Mouse (Mus musculus) layer of hippocampus, adult 9-11 months (tissue): ENCODE measurements around the gene Prkcg.
A peak's percentile ranks its signal among the peaks of the same experiment; 100 is the strongest.
"Not testable (repeated sequence)": the region's sequence is repeated elsewhere in the genome, so short reads cannot be mapped to it uniquely, and the experiment has no call there.

ENCODE experiments used
- DNase-seq: peaks from one replicate; pipeline ENCODE4 v3.0.0; 2022

Prkcg gene

DNA sequence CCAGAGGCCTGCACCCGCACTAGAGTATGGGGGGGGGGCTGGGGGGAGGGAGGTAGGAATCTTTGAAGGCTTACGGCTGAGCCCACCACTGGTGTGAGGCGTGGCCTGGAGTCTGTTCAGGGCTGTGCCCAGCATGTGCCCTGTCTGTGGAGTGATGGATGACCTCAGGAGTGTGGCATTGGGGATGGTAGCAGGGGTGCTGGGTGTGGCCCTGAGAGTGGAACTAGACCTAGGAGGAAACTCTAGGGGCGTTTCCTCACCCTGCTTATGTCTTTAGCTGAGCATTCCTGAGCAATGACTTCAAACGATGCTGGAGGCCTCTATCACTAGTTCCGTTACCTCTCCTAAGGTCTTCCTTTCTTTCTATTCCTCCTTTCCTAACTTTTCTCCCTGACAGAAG is 2.2 kb downstream of the Prkcg start:
- no peak for DNase-seq

DNA sequence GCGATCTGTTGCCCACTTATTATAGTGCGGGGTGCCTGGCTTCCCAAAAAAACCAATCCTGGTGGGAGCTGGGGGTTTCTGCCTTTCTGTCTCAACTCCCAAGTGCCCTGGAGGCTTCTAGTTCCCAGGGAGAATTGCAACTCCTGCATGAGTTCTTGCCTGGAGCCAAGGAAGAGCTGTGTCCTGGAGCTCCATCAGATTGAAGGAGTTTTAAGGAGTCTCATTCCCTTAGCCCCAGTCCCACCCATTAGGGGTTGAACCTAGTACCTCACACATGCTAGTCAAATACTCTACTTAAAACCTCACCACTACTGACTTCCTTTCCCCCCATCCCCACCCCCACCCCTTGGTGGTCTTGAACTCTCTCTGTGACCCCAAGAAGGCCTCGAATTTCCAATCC is 2.8 kb downstream of the Prkcg start:
- DNase-seq, result no peak

DNA sequence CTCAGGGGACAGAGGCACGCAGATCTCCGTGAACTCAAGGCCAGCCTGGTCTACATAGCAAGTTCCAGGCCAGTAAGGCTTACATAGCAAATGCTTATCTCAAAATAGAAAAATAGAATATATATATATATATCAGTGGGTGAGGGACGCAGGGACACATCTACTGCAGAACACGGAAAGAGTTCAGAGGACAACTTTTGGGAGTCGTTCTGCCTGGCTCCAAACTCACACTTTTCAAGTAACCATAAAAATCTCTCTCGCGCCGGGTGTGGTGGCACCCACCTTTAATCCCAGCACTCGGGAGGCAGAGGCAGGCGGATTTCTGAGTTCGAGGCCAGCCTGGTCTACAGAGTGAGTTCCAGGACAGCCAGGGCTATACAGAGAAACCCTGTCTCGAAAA is 3.3 kb downstream of the Prkcg start:
- DNase-seq, result not testable (repeated sequence)

DNA sequence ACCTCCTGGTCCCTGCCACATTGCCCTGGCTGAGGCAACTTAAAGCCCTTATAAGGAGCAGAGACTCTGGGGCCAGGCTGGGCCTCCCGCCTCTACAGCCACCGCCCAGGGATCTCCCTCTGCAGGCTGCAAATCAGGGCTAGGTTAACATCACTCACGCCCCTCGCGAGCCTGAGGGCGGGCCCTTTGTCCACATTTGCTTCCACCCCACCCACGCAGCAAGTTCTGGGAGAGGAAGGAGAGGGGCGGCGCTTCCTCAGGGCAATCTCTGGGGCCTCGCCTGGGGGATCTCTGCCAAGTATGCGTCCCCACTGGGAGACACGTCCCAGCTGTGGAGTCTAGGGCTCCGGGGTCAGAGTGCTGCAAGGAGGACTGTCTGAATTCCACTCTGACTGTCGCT is 3.8 kb downstream of the Prkcg start:
- peak; percentile 77 for DNase-seq

DNA sequence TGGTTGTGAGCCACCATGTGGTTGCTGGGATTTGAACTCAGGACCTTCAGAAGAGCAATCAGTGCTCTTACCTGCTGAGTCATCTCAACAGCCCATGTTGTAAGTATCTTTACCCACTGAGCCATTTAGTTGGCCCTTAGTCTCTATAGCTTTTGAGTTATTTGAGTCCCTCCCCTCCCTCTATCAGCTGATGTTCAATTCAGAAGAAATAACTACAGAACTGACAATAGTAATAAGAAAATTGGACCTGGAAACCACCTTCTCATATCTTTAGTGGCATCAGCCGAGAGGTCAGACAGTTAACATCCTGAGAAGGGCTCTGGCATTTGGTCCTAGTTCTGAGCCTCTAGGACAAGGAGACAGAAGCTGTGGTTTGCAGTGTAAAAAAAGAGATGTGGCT is 5.8 kb downstream of the Prkcg start:
- no peak for DNase-seq

DNA sequence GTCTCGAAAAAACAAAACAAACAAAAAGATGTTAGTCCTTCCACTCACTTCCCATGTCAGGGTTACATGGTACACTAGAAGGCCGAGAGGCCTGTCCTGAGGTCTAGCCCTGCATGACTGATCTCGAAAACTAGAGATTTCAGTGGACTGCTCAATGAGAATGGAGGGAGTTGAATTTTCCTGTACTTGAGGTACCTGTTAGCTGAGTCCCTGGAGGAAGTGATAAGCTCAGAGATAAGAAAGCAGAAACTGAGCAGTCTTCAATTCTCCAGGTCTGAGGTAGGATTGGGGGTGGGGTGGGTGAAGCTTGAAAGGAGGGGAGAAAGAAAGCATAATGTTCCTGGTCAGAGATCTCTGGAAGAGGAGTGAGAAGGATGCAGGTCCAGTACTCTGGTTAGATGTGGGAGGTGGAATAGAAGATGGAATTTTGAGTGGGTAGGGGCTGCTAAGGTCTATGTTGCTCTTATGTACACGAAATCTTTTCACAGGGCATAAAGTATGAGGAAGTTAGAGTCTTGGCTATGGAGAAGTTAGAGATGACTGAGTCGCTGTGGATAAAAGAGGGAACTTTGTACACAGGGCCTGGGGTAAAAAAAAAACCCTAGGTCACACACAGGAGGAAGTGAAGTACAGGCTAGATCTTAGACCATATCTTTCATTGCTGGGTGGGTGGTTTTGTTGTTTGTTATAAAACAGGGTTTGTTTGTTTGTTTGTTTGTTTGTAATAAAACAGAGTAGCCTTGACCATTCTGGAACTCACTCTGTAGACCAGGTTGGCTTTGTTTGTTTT is 6.5 kb downstream of the Prkcg start:
- DNase-seq, result no peak

DNA sequence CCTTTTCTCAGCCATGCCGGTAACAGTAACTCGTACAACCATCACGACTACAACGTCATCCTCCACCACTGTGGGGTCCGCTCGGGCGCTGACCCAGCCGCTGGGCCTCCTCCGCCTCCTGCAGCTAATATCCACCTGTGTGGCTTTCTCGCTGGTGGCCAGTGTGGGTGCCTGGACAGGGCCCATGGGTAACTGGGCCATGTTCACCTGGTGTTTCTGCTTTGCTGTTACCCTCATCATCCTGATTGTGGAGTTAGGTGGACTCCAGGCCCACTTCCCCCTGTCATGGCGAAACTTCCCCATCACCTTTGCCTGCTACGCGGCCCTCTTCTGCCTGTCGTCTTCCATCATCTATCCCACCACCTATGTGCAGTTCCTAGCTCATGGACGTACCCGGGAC is 7.7 kb downstream of the Prkcg start:
- DNase-seq, result no peak

DNA sequence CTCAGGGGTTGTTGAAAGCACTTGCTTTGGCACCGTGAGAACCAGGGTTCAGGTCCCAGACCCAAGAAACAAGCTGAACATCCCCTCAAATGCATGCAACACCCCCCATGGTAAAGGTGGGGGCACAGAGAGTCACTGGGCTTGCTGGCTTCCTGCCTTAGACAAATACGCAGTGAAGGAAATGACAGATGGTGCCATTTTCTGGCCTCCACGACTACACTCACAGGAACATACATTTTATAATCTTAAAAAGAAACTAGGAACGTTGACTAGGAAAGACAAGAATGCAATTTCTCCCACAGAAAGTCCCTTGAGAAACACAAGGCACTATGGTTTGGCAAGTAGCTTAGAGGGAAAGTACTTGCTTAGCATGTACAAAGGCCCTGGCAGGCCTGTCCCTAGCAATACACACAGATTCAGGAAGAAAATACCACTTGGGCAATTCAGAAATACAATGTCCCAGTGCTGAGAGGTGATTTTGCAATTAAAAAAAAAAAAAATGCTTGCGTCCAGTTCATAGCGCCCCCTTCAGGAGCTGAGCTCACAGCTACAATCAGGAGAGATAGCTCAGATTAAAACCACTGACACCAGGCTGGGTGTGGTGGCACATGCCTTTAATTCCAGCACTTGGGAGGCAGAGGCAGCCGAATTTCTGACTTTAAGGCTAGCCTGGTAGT is 11.1 kb downstream of the Prkcg start:
- DNase-seq, result no peak

DNA sequence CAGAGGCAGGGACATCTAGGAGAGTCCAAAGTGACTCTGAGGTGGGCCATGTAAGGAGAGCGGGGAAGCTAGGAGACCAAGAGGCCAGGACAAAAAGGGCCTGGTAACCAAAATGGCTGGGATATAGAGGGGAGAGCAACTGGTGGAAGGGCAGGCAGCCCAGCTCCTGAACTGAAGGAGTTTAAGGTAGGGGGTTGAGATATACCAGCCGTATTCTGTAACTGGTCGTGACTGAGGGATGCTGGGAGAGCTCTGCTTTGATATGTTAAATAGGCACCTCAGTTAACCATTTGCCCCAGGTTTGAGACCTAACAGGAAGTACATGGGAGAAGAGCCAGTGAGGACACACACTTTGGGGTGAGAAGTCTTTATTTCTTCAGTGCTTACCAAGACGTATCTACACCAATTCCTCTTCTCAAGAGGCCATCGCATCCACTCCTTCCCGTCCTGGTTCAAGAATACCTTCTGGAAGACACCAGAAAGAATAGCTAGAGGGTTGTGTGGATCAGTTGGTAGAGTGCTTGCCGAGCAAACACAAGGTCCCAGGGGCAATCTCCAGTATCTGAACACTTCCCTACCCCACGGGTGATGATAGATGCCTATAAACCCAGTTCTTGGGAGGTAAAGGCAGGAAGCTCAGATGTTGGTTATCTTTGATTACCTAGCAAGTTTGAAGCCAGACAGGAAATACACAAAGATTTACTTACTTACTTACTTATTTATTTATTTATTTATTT is 12.1 kb downstream of the Prkcg start:
- no peak for DNase-seq

DNA sequence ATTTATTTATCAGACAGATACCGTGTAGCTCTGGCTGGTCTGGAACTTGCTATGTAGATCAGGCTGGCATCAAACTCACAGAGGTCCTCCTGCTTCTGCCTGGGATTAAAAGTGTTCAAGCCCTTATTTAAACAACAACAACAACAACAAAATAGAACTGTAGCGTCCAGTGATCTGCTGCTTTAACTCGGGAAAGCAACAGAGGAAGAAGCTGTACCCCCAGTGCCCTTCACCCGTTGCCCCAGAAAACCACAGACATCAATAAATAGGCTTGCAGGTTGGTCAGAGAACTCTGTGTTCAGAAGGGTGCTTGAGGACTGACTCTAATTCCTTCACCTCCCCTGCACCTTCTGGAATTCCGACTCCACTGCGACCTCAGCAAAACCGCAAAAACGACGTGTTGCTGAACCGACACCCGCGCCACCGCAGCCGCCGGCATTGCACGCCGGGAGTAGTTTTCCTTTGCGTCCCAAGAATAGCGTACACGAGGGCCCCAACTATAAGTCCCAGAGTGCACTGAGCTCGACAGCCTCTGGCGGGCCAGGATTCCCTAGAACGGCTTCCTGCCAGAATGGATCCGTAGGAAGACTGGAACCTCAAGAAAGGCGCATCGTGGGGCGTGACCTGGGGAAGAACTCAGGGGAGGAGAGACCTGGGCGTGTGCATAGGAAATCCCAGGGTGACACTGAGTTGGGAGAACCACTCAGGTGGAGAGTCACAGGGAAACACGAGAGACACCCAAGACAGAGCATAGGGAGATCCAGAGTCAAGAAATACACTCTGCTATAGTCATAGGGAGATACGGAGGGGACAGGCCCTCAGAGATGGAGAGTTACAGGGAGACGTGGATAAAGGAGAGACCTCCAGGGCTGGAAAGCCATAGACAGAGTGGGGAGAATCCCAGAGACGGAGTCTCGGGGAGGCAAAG is 12.9 kb downstream of the Prkcg start:
- no peak for DNase-seq

DNA sequence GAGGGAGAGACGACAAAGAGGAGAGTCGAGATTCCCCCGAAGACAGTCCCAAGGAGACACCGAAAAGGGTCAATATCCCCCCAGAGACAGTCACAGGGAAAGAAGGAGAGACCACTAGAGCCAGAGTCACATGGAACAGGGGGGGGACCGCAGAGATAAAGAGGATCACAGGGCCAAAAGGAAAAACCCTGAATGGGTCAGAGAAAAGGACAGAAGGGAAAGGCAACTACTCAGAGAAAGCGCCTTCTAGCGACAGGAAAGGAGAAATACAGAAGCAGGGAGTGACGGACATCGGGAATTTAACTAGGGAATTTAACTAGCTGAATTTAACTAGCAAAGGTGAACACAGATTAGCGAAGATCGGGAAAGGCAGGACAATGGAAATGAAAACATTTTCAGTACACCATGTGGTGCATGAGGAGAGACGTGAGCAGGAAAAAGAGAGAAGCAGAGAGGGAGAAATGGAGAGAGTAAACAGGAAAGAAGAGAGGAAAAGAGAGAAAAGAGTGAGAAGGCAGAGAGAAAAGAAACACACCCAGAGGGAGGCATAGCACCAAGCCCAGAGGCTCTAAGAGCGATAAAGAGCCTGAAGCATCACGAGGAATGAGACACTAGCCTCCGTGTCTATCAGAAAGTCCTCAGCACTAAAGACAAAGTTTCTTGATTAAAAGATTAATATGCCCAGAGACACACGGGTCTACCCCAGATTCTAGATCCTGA is 13.7 kb downstream of the Prkcg start:
- no peak for DNase-seq

DNA sequence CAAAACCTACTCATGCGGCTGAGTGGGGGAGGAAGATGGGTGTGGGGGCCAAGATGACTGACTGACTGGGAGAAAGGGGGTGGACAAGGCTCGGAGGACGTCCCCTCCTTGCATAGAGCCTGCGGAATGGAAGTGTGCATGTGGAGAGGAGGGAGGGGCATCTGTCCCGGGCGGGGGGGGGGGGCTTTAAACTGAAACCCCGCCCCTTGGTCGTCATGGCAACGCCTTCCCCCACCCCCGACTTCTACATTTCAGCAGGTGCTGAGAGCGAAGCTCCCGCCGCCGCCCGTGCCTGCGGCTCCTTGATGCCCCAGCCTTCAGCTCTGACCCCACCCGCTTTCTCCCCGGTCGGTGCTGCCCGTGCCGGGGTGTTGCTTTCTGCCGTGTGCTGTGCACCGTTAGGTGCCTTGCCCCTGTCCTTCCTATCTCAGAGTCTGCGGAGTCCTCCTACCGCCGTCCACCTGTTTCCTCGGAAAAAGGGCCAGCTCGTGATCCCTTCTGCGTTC is 14.3 kb downstream of the Prkcg start:
- peak; percentile 64 for DNase-seq

DNA sequence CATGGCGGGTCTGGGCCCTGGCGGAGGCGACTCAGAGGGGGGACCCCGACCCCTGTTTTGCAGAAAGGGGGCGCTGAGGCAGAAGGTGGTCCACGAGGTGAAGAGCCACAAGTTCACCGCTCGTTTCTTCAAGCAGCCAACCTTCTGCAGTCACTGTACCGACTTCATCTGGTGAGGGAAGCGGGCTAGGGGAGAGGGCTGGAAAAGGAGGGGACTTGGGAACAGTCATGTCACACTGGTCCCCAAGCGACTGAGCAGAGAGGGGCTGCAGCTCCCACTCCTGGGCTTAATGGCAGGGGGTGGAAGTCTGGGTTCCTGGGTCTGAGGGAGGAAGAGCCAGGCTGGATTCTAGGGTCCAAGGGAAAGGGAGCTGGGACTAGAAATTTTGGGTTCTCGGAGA is 14.8 kb downstream of the Prkcg start:
- no peak for DNase-seq

DNA sequence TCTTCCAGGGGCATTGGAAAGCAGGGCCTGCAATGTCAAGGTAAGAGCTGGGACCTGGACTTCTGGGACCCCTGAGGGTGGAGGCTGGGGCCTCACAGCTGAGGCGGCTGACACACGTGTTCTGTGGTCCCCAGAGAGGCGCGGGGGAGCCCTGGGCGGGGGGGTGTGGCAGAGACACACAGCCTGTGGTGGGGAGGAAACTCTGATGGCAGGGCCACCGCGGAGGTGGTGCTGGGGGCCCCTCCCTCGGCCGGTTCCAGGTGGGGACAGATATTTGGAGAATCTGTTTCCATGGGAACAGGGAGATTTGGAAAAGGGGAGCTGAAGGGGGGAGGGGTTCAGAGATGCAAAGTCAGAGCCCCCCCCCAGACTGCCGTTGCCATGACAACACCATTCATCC is 15.3 kb downstream of the Prkcg start:
- peak; percentile 68 for DNase-seq

DNA sequence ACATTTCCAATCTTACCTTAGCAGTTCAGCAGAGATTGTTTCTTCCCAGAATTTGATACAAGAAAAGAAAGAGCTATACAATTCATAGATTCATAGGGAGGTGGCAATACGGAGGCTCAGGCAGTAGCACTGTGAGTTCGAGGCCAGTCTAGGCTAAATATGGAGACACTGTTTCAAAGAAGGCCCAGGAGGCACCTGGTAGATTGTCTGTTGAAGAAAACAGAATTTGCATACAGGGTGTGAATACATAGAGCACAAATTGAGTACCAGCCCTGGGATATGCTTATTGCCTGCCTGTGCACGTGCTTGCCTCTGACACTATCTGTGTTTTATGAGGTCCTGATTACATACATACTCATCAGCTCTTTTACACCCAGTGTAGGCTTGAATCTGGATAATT is 17.4 kb downstream of the Prkcg start:
- no peak for DNase-seq

DNA sequence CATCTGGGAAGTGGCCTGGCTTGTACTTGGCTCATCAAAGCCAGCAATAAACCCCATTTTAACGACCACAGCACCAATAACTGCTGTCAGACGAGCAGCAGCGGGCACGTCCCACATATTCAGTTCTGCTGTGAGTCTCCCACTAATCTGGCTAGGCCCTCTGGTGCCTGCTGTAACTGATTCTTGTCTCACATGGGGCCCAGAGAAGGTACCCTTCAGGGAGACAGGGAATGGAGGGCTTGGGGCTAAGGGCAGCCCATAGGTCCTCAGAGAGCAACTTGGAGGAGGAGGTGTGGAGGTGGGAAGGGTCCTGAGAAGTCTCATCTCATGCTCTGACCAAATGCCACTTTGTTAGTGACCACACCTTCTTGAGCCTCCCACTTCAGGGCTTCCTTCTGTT is 19.7 kb downstream of the Prkcg start:
- DNase-seq, result no peak

DNA sequence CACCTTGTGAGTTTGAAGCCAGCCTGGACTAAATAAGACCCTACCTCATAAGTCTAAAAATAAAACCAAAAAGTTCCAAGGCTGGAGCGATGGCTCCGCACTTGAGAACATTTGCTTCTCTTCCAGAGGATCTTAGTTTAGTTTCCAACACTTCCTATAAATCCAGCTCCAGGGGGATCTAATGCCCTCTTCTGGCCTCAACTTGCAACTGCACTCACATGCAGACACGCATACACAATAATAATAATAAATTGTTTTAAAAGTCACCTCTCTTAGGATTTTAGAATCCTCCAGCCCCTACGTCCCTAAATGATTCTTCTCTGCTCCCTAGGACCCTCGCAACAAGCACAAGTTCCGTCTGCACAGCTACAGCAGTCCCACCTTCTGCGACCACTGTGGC is 21.3 kb downstream of the Prkcg start:
- no peak for DNase-seq

DNA sequence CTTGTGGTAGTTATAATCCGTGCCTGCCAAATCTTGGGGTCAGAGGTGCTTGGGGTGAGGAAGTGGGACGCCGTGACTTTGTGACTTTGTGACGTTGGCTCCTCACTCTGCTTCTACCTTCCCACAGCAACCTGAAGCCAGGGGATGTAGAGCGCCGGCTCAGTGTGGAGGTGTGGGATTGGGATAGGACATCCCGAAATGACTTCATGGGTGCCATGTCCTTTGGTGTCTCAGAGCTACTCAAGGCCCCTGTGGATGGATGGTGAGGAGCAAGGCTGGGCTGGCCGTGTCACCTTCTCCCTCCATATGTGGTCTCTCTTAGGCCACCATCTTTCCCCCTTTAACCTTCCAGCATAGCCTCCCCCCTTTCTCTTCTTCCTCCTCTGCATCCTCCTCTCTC is 24.6 kb downstream of the Prkcg start:
- DNase-seq, result no peak

DNA sequence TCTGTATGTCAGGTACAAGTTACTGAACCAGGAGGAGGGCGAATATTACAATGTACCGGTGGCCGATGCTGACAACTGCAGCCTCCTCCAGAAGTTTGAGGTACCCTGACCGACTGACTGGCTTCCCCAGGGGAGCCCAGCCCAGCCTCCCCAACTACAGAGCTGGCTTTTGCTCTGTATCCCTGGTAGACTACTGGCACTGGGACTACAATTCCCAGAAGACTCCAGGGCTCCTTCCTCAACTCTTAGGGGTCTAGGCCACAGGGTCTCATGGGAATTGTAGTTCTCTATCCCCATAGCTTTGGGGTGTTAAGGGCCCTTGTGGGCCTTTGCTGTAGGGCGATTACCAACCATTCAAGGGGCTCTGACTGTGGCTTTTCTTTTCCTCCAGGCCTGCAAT is 25.1 kb downstream of the Prkcg start:
- no peak for DNase-seq

DNA sequence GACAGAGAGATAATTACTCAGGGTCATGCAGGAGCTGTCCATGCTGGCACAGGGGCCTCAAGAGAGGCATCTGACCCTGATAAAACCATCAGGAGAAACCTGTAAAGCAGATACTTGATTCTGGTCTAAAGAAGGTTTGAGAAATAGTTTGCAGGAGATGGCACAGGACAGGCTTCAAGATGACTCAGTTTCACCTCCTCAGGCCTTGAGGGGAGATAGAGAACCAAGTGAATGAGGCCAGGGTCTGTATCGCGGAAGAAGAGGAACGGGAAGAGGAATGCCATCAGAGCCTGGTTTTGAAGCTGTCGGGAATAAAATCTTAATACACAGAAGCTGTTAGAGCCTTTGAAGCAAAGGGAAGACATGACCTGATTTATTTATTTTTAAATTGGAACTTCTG is 28.7 kb downstream of the Prkcg start:
- DNase-seq, result no peak

DNA sequence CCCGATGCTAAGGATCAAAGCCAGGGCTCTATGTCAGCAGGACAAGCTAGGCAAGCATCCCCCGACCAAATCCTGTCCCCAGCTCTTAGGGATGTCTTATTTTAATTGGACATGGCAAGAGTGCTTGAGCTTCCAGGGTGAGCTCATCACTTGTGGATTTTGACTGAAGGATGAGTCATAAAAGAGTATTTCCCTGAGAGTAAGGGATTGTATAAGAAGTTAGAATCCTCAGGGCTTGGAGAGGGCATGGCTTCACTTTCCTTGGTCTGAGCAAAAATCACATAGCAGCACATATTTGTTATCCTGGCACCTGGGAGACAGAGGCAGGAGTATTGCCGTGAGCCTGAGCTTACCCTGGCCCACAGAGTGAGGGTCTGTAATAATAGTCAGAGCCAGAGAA is 31.9 kb downstream of the Prkcg start:
- no peak for DNase-seq

DNA sequence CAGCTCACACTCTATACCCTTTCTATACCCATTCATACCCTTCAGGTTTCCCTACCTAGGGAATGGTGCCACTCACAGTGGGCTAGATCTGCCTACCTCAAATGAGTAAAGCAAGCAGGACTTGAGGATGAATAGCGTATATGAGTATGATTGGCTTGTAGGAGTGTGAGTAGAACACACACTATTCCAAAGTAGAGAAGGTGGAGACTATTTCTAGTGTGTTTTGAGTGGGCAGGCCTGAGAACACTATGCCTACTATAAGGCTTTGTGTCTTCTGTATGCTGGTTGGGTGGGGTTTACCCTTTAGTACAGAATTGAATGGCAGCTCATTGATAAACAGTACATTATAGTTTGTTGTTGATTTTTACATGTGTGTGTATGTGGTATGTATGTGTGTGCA is 34.8 kb downstream of the Prkcg start:
- DNase-seq, result no peak
